Mouse (Mus musculus): ENCODE measurements around the gene Gm10961.

The Gm10961 gene

DNA sequence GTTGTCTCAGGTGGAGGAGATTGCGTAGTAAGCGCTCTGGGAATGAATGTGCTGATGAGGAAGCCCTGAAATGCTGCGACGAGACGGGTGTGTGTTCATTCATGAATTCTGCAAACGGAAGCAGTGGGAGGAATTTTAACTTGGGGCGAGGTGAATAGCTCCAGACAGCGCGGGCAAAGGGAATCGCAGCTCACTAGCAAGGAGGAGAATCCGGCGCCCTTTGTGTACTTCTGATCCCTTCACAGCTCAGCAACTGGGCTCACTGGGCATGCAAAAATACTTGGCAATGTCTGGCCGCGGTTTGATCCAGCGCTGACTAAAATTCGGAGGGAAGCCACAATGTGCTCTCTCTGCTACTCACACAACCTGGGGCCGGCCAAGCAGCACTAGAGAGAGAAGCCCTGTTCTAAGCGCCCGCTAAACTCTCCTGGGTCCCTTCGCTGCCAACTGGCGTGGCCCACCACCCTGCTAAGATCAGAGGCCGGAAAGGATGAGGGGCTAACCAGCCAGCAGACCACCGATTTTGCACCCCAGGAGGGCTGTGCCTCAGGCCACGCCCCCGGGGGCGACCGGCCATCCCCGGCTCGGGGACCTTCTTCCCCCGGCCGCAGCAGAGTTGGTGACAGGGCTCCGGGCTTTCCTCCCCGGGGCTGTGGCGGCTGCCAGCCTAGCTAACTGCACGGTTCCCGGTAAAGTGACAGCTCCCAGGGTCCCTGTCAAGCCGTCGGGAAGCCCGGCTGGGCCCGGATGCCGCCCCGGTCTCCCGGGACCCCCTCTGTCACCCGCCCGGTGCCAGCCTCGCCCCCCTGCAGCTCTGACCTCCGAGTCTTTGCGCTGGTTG, at the start of gene Gm10961:
Gm10961 (plus strand) TSS at position 641 of the 841 bp plus-strand sequence.
- peak; percentile 71 for DNase-seq (ENCODE audit: low read depth, low spot score)

DNA sequence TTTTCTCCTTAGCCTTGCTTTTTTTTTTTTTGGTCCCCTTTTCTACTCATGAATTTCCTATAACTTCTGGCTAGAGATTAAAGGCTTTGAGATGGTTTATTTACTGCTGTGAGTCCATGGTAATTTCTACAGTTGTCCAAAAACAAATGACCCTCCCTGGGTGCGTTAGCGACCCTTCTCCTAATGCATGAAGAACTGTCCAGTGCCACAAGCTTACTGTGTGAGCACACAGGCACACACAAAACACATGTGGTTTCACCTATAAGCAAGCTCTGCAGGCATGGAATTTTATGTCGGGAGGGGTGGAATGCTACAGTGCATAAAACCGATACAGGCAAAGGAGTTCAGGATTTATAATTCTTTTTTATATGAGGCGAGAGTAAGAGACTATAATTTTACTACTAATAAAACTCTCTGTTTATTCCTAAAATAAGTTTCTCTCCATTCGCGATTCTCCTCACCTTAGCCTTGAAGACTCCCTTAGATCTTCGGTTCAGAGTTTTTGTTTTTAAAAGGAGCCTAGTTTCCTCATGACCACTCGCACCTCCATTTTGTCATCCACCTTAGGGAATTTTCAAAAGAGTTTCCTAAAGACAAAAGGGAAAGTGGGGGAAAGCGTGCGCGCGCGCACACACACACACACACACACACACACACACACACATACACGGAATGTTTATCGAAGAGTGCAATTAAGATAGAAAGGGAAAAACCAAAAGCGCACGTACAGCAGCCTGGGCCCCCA, 48.8 kb upstream of the Gm10961 start:
- no peak for DNase-seq (ENCODE audit: low read depth, low spot score)

DNA sequence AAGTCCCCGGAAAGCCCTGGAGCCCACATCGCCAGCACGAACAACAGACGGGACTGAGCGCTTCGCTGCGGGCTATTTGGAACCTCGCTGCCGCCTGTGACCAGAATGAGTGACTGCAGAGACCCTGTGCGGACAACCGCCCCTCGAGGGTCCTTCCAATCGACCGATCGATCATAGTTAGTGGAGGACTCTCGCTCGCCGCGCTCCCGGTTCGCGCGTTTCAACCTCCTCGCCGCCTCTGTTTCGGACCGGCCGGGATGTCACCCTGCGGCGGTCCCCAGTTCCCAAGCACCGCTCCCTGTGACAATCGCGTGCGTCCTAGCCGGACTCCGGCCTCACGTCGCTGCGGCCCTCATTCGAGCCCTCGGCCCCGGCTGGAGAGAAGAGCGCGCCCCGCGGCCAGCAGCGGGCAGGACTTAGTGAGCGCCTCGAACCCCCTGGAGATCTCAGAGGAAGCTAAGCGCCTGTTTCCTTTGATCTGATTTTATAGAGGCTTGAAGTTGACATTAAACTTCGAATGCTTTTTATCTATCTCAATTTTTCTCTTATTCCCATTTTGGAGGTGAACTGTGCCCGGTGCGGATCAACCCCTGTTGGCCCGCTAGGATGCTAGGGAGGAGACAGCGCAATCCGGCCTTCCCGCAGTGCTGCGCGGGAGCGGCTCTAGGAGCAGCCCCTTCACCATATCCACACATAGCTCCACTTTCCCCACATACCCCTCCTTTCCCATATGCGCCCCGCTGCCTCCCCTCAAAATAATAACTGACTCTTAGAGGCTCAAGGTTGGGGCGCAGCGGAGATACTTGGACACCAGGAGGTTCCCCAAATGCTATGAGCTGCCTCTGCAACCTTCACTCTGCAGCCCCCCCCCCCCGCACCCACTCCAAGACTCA, 48.0 kb upstream of the Gm10961 start:
- no peak for DNase-seq (ENCODE audit: low read depth, low spot score)

DNA sequence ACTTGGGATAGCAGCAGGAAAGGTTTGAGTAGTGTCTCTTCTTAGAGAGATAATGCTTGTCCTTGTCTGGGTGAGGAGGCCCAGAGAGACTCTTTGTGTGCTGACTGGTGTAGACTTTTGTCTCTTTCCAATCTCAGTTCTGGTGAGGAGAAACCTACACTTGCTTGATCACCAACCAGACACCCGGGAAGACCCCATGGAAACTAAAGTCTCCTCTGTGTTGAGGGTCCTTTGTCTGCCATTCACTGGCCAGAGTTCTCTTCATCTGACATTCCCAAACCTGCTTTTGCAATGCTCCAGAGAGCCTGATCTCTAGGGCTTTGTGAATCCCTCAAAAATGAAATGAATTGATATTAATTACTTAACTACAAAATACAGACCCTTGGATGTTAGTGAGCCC, 47.2 kb upstream of the Gm10961 start:
- DNase-seq (ENCODE audit: low read depth, low spot score), result no peak

DNA sequence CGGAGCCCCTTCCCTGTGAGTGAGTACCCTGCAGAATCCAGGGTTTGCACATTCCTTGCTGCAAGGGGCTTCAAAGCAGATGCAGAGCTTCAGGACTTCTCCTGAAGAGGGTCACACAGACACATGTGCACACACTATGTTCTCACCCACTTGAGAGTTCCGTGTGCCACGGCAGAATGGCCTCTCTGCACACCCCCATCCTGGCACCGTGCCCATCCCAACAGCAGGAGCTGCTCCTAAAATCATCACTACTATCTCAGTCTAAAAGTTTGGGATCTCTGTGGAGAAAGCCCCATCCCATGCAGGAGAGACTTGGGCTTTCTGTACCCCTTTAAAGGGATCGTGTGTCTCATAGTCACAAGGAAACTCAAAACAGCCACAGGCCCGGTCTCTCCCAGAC, 44.6 kb upstream of the Gm10961 start:
- no peak for DNase-seq (ENCODE audit: low read depth, low spot score)

DNA sequence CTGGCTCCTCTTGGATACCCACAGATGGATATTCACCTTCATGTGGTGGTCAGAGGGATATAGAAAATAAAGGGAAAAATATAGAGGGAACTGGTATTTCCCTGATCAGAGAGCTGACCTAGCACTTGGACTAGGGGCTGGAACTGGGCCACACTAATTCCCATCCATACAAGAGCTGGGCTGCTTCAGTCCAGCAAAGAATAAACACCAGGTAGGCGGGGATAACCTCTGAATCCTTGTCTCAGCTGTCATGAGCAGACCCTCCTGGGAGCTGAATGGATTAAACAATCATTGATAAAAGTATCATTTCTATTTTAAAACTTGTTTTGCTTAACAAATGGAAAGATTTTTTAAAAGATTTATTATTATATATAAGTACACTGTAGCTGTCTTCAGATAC, 39.5 kb upstream of the Gm10961 start:
- no peak for DNase-seq (ENCODE audit: low read depth, low spot score)

DNA sequence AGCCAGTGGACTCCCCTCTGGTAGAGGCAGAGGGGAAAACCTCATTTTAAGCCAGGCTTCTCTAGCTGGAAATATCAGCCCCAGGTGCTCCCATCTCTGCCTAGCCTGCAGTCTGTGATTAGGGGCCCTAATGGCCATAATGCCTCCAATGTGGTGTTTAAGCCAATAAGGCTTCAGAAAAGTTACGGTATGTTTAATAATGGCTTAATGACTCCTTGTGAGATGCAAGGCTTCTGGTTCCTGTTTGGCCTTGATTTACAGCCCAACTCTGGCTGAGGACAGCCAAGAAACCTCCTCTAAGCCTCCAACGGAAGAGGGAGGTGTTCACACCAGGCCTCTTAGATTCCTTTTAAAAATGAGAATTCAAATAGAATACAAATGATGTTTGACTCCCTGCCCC, 37.5 kb upstream of the Gm10961 start:
- no peak for DNase-seq (ENCODE audit: low read depth, low spot score)

DNA sequence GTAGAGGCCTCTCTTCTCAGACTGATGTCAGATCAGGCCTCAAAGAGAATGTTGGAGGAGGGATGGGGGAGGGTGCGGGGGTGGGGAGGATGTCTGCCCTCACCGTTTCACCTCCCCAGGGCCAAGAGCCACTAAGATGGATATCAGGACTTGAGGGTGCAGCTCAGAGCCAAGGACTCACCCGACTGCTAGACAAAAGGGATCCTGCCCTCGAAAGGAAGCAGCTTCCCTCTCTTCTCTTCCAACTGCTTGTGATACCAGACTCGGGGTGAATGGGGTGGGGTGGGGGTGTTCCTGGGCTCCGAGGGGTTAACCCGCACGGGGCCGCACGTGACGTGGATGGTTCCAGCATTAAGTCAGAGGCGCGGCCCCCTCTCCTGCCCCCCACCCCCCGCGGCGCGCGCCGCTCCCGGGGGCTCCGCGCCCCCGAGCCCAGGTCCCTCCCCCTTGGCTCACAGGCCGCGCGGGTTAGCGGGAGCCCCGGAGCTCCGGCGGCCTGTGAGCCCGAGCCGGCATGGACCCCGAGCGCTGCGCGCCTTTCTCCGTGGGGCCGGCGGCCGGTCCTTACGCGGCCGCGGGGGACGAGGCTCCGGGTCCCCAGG, 36.4 kb upstream of the Gm10961 start, which contains the start of gene Alx3:
Alx3 (plus strand) TSS at position 370 of the 602 bp plus-strand sequence.
- no peak for DNase-seq (ENCODE audit: low read depth, low spot score)

DNA sequence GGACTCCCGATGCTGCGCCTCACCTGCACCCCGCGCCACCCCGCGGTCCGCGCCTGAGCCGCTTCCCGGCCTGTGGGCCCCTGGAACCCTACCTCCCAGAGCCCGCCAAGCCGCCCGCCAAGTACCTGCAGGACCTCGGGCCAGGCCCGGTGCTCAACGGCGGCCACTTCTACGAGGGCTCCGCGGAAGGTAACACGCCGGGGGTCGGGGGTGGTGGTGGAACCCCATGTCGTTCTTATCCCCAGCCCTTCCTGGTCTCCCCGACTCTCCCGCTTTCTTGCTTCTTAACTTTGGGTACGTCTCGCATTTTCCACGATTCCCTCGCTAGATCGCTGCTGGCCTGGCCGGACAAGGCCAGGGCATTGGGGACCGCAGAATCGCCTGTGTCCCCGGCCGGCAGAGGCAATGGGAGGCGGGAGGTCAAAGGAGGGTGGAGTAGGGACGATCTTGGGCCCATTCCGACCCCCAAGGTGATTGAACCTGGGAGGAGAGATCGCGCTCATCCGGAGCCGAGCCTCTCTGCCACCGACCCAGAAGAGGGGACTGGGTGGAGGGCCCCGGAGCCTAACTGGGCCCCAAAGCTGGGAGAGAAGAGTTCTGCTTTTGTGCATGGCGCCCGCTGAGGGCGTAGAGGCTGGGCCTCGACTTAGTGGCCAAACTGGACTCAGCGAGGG, 35.7 kb upstream of the Gm10961 start:
- no peak for DNase-seq (ENCODE audit: low read depth, low spot score)

DNA sequence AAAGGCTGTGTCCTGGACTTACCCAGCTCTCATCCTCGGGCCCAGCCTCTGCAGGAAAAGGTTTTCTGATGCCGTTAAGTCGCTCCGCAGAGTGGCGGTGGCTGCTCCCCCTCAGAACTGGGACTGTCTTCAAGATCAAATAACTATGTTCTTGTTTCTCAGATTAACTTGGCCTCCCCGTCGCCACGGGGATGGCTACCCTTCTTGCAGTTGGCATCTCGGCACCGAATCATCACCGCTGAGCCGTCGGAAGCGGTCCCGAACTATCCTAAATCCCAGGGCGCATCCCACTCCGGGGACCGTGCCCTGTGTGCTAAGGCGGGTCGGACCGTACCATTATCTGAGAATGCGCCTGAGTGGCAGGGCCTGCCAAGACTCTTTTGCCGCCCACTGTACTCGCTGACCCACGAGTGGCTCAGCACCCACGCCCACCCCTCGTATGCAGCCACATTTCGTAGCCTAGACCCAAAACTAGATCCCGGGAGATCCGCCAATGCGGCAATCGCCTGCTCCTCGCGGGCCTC, 35.1 kb upstream of the Gm10961 start:
- DNase-seq (ENCODE audit: low read depth, low spot score), result no peak

DNA sequence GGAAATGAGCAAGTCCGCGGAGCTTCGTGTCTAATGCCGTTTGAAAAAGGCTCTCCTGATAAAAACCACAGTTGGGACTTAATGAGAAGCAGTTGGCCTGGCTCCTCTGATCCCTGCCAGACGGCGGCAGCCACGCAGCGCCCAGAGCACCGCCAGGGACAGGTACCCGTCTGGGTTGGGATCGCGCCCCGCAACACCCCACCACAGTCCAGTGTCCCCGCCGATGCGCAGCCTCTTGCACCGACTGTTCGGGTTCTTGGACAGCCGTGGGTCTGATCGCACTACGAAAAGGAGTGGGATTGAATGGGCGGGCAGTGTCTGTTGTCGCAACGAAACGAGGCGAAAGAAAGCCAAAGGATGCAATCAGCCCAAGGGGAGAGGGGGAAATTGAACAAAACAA, 34.6 kb upstream of the Gm10961 start:
- DNase-seq (ENCODE audit: low read depth, low spot score), result no peak

DNA sequence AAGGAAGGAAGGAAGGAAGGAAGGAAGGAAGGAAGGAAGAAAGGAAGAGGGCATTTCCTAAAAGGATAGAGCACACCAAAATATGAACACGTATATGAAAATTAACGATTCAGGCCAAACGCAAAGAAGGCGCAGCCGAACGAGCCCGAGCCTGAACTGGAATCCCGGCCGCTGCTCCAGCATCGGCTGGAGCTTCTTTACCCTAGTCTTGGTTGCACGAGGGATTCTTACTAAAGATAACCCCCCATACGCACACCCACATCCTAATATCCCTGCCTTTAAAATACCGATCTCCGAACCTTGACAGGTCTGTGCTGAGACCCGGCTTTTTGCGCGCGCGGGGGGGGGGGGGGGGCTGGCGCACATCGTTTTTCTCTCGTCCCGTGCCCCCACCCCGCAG, 34.0 kb upstream of the Gm10961 start:
- DNase-seq (ENCODE audit: low read depth, low spot score), result no peak

DNA sequence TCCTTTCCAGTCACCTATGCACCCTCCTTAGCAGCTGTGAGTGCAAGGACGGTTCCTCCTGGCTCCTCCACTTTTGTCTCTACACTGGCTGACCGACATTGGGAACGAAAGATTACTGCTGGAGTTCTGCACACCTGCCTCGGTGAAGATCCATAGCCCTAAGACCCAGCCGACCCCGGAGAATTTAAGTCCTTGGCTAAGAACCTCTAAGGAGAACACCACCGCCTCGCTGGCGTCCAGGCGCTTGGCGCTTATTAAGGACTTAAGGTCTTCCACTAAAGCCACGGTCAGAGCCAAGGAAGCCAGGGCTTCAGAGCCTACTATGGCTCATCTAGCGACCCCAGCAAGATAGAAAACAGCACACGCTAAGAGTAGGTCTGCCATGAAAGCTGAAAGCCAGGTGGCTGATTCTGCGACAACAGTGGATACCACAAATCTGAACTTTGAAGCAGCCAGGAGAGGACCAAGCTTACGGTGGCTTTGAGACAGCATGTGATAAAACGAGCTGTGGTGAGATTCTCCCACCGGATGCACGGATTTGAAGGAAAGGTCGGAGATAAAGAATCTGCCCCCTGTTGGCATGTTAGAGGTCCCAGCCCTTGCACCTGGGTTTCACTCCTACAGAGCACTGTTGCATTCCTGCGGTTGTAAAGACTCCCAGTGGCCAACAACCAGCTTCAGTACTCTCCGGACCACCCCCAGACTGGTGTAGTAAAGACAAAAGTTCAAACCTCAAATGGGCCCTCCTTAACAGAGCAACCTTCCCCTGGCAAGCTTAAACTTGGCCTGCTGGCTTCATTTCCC, 33.3 kb upstream of the Gm10961 start:
- DNase-seq (ENCODE audit: low read depth, low spot score), result no peak

DNA sequence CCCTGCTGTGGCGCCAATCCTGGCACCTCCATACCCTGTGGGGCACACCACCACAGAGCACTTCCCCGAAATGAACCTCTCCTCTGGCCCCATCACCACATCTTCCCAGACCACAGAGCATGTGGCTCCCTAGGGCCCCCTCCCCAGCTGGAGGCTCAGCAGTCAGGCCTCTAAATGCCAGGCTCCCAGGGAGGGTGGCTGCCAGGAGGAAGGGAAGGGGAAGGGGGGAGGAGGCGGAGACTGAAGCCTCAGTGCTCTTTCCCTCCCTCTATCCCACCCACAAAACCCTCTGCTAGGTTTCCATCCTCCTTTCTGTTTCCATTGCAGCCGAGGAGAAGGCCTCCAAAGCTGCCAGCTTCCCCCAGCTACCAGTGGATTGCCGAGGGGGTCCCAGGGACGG, 31.0 kb upstream of the Gm10961 start:
- no peak for DNase-seq (ENCODE audit: low read depth, low spot score)

DNA sequence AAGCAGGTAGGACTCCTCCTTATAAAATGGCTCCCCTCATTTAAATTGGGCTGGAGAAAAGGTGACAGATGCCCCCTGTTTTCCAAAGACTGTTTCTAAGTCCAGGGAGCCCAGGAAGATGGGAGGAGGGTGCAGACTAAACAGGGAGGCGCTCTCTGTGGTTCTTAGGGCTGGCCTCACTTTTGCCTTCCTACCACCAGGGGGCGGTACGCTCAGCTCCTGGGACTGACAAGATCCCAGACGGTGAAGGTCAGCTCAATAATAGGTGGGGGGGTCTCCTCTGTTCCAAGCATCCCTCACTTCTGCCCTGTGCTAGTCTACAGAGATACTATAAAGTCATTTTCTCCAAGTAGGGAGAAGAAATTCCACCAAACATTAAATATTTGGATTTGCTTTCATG, 25.8 kb upstream of the Gm10961 start:
- no peak for DNase-seq (ENCODE audit: low read depth, low spot score)

DNA sequence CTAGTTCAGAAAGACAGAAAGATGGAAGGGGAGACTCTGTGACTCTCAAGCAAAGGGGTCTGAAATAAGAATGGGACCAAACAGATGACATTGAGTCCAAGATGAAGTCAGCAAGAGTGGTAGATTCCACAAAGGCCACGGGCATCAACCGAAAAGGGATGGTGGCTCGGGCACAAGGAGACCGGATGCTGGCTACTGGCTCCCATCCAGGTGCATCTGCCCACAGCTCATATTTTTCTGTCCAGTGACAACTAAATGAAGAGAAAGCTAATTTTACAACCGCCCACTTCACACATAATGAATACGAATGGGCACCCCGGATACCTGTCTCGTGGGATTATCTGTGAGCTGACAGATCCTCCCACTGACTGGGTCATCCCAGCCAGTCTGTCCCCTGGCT, 23.9 kb upstream of the Gm10961 start:
- DNase-seq (ENCODE audit: low read depth, low spot score), result no peak

DNA sequence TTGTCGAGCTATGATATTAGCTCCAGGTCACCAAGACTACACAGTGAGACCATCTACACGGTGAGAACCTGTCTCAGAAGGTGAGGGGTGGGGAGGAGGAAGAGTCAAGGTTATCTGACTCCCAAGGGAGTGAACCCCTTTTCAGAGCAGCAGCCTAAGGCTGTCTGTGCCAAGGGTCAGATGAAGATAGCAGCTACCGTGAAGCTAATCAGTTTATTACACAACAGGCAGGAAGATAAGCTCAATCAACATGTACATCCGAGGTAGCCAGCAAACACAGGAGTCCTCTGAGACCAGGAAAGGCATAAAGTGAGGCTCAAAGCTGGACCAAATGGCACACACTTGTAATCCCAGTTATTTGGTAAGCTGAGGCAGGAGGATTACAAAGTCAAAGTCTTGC, 22.3 kb upstream of the Gm10961 start:
- DNase-seq (ENCODE audit: low read depth, low spot score), result no peak

DNA sequence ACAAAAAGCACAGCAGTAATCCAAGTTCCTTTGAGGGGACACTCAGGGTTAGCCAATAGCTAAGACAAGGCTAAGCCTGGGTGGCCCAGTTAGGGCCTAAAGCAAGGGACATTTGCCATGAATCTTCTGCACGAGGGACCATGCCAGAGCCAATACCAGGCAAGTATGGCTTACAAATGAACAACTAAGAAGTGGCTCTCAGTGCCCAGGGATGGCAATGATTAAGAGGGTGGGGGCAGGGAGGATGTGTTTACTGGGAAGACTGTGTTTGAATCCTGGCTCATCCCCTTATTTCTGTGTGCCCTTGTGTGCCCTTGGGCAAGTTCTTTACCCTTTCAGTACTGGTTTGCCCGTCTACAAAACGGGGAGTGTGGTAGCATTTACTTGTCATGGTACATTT, 21.7 kb upstream of the Gm10961 start:
- DNase-seq (ENCODE audit: low read depth, low spot score), result no peak

DNA sequence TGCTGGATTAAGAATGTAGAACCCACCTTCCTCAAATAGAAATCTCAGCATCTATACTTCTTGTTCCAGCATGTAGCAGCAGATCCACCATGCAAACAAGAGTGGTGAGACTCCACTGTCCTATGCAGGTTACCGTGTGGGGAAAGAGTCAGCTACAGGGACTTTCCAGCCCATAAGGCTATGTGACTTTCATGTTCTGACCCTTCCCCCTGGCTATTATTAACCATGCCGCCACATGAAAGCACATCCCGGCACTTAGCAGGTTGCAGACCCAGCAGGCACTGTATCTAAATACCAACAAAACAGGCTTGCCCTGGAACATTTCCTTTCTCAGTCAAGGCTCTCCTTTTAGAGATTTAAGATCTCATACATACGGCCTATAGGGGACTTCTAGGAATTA, 19.7 kb upstream of the Gm10961 start:
- DNase-seq (ENCODE audit: low read depth, low spot score), result no peak
